Mouse (Mus musculus) frontal cortex, adult (tissue): ENCODE data around the gene Plekha3.

Experiments used
- ATAC-seq: cut with Nextera tagmentation; 2 replicates; pipeline ENCODE4 v1.9.2; 2017; ENCODE audit warnings: mild to moderate bottlenecking, moderate library complexity, mixed read lengths; ENCODE audit not compliant: low TSS enrichment

Plekha3 gene

GRCm38 (mm10) chr2:76674725-76675427 lies at the start of gene Plekha3:
Gene Plekha3, plus strand, starts transcription at chr2:76675281.
- peak; percentile 87 for ATAC-seq

- no peak for ATAC-seq
Observed at GRCm38 (mm10) chr2:76630293-76630692, 44.8 kb upstream of the Plekha3 start.

- no peak for ATAC-seq
Observed at GRCm38 (mm10) chr2:76631600-76631999, 43.5 kb upstream of the Plekha3 start.

GRCm38 (mm10) chr2:76639637-76640036 lies 35.4 kb upstream of the Plekha3 start:
- ATAC-seq, result no peak

- ATAC-seq, result no peak
Observed at GRCm38 (mm10) chr2:76643801-76644200, 31.3 kb upstream of the Plekha3 start.

- peak; percentile 12 for ATAC-seq
Observed at GRCm38 (mm10) chr2:76647441-76647869, 27.6 kb upstream of the Plekha3 start.

- peak; percentile 95 for ATAC-seq
Observed at GRCm38 (mm10) chr2:76647883-76648570, 27.1 kb upstream of the Plekha3 start, which contains the start of the genes Prkra and Pjvk. Gene Prkra, minus strand, starts transcription at chr2:76648015. Gene Pjvk, plus strand, starts transcription at chr2:76648476.

- ATAC-seq, result peak; percentile 13
Observed at GRCm38 (mm10) chr2:76648666-76649141, 26.4 kb upstream of the Plekha3 start.

- ATAC-seq, result no peak
Observed at GRCm38 (mm10) chr2:76653070-76653469, 22.0 kb upstream of the Plekha3 start.

GRCm38 (mm10) chr2:76654646-76655045 lies 20.4 kb upstream of the Plekha3 start:
- no peak for ATAC-seq

GRCm38 (mm10) chr2:76655444-76655843 lies 19.6 kb upstream of the Plekha3 start:
- no peak for ATAC-seq

GRCm38 (mm10) chr2:76655982-76656381 lies 19.1 kb upstream of the Plekha3 start:
- ATAC-seq, result no peak

GRCm38 (mm10) chr2:76658551-76658950 lies 16.5 kb upstream of the Plekha3 start:
- ATAC-seq, result no peak

- no peak for ATAC-seq
Observed at GRCm38 (mm10) chr2:76659419-76659818, 15.7 kb upstream of the Plekha3 start.

GRCm38 (mm10) chr2:76665531-76665930 lies 9.6 kb upstream of the Plekha3 start:
- no peak for ATAC-seq

- peak; percentile 41; the same call in 1 of the 2 replicates for ATAC-seq
Observed at GRCm38 (mm10) chr2:76667200-76667599, 7.9 kb upstream of the Plekha3 start.

- ATAC-seq, result no peak
Observed at GRCm38 (mm10) chr2:76671641-76672040, 3.4 kb upstream of the Plekha3 start.

GRCm38 (mm10) chr2:76672134-76672745 lies 2.8 kb upstream of the Plekha3 start:
- no peak for ATAC-seq

- ATAC-seq, result peak; percentile 81
Observed at GRCm38 (mm10) chr2:76672966-76673392, 2.1 kb upstream of the Plekha3 start, which contains the start of gene Fkbp7. Gene Fkbp7, minus strand, starts transcription at chr2:76673116.

- ATAC-seq, result no peak
Observed at GRCm38 (mm10) chr2:76673472-76674081, 1.5 kb upstream of the Plekha3 start.

GRCm38 (mm10) chr2:76675451-76675850 lies 370 bp downstream of the Plekha3 start:
- ATAC-seq, result peak; percentile 8; the same call in 1 of the 2 replicates

- ATAC-seq, result no peak
Observed at GRCm38 (mm10) chr2:76675949-76676348, 868 bp downstream of the Plekha3 start.
